Mouse (Mus musculus) hindbrain, postnatal 0 days (tissue): Measurements from ENCODE around the gene Eid2. TPM values are rescaled to one million over a fixed set of nuclear protein-coding genes. Genes with fewer than 3 reads are reported as not detected.

Experiments
- ATAC-seq: fragments of 200-750 bp; cut with Nextera tagmentation; 2 replicates; pipeline ENCODE4 v1.8.0; 2017; ENCODE audit warnings: mild to moderate bottlenecking, moderate TSS enrichment, moderate library complexity
- DNase-seq: peaks from one replicate; pipeline ENCODE4 v3.0.0-alpha.2; 2015; ENCODE audit warnings: low spot score
- H3K27ac ChIP-seq: fragments of 300-500 bp; sonication (generic); 2 replicates; pipeline ENCODE4 v1.5.1; 2014; ENCODE audit warnings: mild to moderate bottlenecking
- H3K27me3 ChIP-seq: fragments of 300-500 bp; sonication (generic); 2 replicates; pipeline ENCODE4 v1.6.1; 2014; ENCODE audit warnings: low read length, mixed read lengths; ENCODE audit not compliant: insufficient read depth
- H3K36me3 ChIP-seq: fragments of 300-500 bp; sonication (generic); 2 replicates; pipeline ENCODE4 v1.6.1; 2014; ENCODE audit warnings: low read length, mixed read lengths; ENCODE audit not compliant: insufficient read depth
- H3K4me1 ChIP-seq: fragments of 300-500 bp; sonication (generic); 2 replicates; pipeline ENCODE4 v1.6.1; 2014; ENCODE audit warnings: antibody characterized with exemption, low read length, mixed read lengths; ENCODE audit not compliant: insufficient read depth
- H3K4me2 ChIP-seq: fragments of 300-500 bp; sonication (generic); 2 replicates; pipeline ENCODE4 v1.6.1; 2014; ENCODE audit warnings: low read depth, mild to moderate bottlenecking, low read length, moderate library complexity, mixed read lengths
- H3K4me3 ChIP-seq: fragments of 300-500 bp; sonication (generic); 2 replicates; pipeline ENCODE4 v1.5.1; 2014; ENCODE audit warnings: low read length
- H3K9ac ChIP-seq: fragments of 300-500 bp; sonication (generic); replicated peaks from 2 replicates; pipeline ENCODE4 v1.6.1; 2014; ENCODE audit warnings: mild to moderate bottlenecking, low read length, moderate library complexity, mixed read lengths
- H3K9me3 ChIP-seq: fragments of 300-500 bp; sonication (generic); 2 replicates; pipeline ENCODE4 v1.6.1; 2016; ENCODE audit warnings: low read length, mixed read lengths
- CTCF ChIP-seq: IDR thresholded peaks from 2 replicates; pipeline ENCODE4 v1.5.1; 2016; ENCODE audit warnings: antibody characterized with exemption, control low read depth, low read depth
- WGBS: fragments of 180-500 bp; shearing (Covaris S2); extraction: QIAGEN DNeasy Blood & Tissue Kit; methylation state at CpG from one replicate; pipeline ENCODE4 v1.1.7; 2014; 5-methylcytosine and 5-hydroxymethylcytosine counted together
- polyA plus RNA-seq: library from polyadenylated mRNA; unstranded; fragments of >200 nt; fragmentation: Nextera tagmentation; extraction: Ambion mirVana; gene quantifications from 2 replicates; pipeline ENCODE4 v1.2.1, GENCODE M21; 2015
- total RNA-seq: library from RNA; depleted of rRNA; stranded (reverse); fragments of >200 nt; gene quantifications from 2 replicates; pipeline ENCODE4 v1.2.3, GENCODE M21; 2014; rRNA removed

The Eid2 gene
- total and polyA plus RNA-seq, 2 experiments from 2014 or later, result 21.0 to 48.4 TPM

DNA sequence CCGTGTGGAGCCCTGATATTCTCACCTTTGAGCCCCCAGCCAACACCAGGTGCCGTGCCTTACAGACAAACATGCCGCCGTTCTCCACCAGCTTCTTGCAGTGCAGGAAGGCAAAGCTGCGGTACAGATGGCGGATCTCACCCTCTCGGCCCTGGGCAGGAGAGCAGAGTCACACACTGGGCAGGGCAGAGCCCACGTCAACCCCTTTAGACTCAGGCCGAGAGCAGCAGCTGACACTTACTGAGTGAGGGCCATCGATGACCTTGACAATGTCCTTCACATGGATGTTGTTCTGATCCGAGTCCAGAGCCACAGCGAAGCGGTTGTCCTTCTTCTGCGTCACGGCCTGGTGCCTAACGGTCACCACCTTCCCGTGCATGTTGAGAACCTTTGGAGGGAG is 51.0 kb downstream of the Eid2 start:
- H3K4me2 ChIP-seq, result no peak overlapping the region
- H3K36me3 ChIP-seq, result peaks cover 89% of the 10 kb centered on the region
- no peak for ATAC-seq
- no peaks in the 10 kb centered on the region for H3K4me1 ChIP-seq
- TF ChIP-seq CTCF, result no peak
- no peak overlapping the region for H3K9ac ChIP-seq
- H3K4me3 ChIP-seq, result no peak overlapping the region
- no peak overlapping the region for H3K27ac ChIP-seq
- WGBS, result 92% methylated on average over 17 of the region's 17 CpGs
- no peaks in the 10 kb centered on the region for H3K9me3 ChIP-seq
- no peaks in the 10 kb centered on the region for H3K27me3 ChIP-seq
- DNase-seq, result no peak

Other genes starting within 250 kb of the Eid2 start
- 162 and 169 TPM in 2 replicates for gene Psmc4, start 217.8 kb upstream of the Eid2 start, total RNA-seq
- gene Psmc4, start 217.8 kb upstream of the Eid2 start, polyA plus RNA-seq, result 256 and 261 TPM in 2 replicates
- gene Fcgbp, start 196.6 kb upstream of the Eid2 start, total RNA-seq, result 0.97 and 1.7 TPM in 2 replicates
- gene Fcgbp, start 196.6 kb upstream of the Eid2 start, polyA plus RNA-seq, result 0.82 and 0.91 TPM in 2 replicates
- gene 9530053A07Rik, start 138.4 kb upstream of the Eid2 start, total RNA-seq, result 0.05 TPM in 1 of 2 replicates, not detected in the other
- 0.16 and 0.19 TPM in 2 replicates for gene 9530053A07Rik, start 138.4 kb upstream of the Eid2 start, polyA plus RNA-seq
- 23.5 and 24.4 TPM in 2 replicates for gene Fbl, start 98.2 kb upstream of the Eid2 start, total RNA-seq
- gene Fbl, start 98.2 kb upstream of the Eid2 start, polyA plus RNA-seq, result 70.7 and 73.7 TPM in 2 replicates
- gene Dyrk1b, start 88.4 kb upstream of the Eid2 start, total RNA-seq, result 36.7 and 43.6 TPM in 2 replicates
- 7.8 and 8.4 TPM in 2 replicates for gene Dyrk1b, start 88.4 kb upstream of the Eid2 start, polyA plus RNA-seq
- 34.6 and 38.2 TPM in 2 replicates for gene Eid2b, start 9.9 kb downstream of the Eid2 start, total RNA-seq
- 42.3 and 45.1 TPM in 2 replicates for gene Eid2b, start 9.9 kb downstream of the Eid2 start, polyA plus RNA-seq
- 2.1 and 3.6 TPM in 2 replicates for gene Selenov, start 23.3 kb downstream of the Eid2 start, total RNA-seq
- 5.1 and 7.1 TPM in 2 replicates for gene Selenov, start 23.3 kb downstream of the Eid2 start, polyA plus RNA-seq
- gene Dll3, start 34.4 kb downstream of the Eid2 start, total RNA-seq, result 20.1 and 24.8 TPM in 2 replicates
- 17.0 and 20.2 TPM in 2 replicates for gene Dll3, start 34.4 kb downstream of the Eid2 start, polyA plus RNA-seq
- gene Timm50, start 44.2 kb downstream of the Eid2 start, total RNA-seq, result 71.6 and 82.9 TPM in 2 replicates
- 125 and 131 TPM in 2 replicates for gene Timm50, start 44.2 kb downstream of the Eid2 start, polyA plus RNA-seq
- 98.7 and 104 TPM in 2 replicates for gene Supt5, start 70.9 kb downstream of the Eid2 start, total RNA-seq
- 71.8 and 76.5 TPM in 2 replicates for gene Supt5, start 70.9 kb downstream of the Eid2 start, polyA plus RNA-seq
- gene Rps16, start 82.8 kb downstream of the Eid2 start, total RNA-seq, result 97.7 and 154 TPM in 2 replicates
- gene Rps16, start 82.8 kb downstream of the Eid2 start, polyA plus RNA-seq, result 539 and 575 TPM in 2 replicates
- 18.6 and 20.6 TPM in 2 replicates for gene Plekhg2, start 104.7 kb downstream of the Eid2 start, total RNA-seq
- 9.1 and 10.0 TPM in 2 replicates for gene Plekhg2, start 104.7 kb downstream of the Eid2 start, polyA plus RNA-seq
- 2.1 and 3.9 TPM in 2 replicates for gene Zfp36, start 112.4 kb downstream of the Eid2 start, total RNA-seq
- 3.0 and 3.4 TPM in 2 replicates for gene Zfp36, start 112.4 kb downstream of the Eid2 start, polyA plus RNA-seq
- 33.6 and 39.5 TPM in 2 replicates for gene Med29, start 124.8 kb downstream of the Eid2 start, total RNA-seq
- 42.1 and 42.9 TPM in 2 replicates for gene Med29, start 124.8 kb downstream of the Eid2 start, polyA plus RNA-seq
- gene Paf1, start 125.1 kb downstream of the Eid2 start, total RNA-seq, result 56.7 and 67.6 TPM in 2 replicates
- 83.0 and 84.1 TPM in 2 replicates for gene Paf1, start 125.1 kb downstream of the Eid2 start, polyA plus RNA-seq
- gene Gmfg, start 169.6 kb downstream of the Eid2 start, total RNA-seq, result 0.16 and 2.9 TPM in 2 replicates
- 5.5 and 6.2 TPM in 2 replicates for gene Gmfg, start 169.6 kb downstream of the Eid2 start, polyA plus RNA-seq
- gene Lrfn1, start 184.1 kb downstream of the Eid2 start, total RNA-seq, result 140 and 160 TPM in 2 replicates
- gene Lrfn1, start 184.1 kb downstream of the Eid2 start, polyA plus RNA-seq, result 15.5 and 18.0 TPM in 2 replicates
- gene Ifnl2, start 242.6 kb downstream of the Eid2 start, total RNA-seq, result not detected in 2 replicates
- gene Ifnl2, start 242.6 kb downstream of the Eid2 start, polyA plus RNA-seq, result not detected in 2 replicates